Mouse (Mus musculus): ENCODE measurements around the gene Gbp3. TPM values are rescaled to one million over a fixed set of nuclear protein-coding genes. Genes with fewer than 3 reads are reported as not detected.

Gene Gbp3
- polyA plus RNA-seq (2012; rRNA removed) (0.42 and 1.4 TPM in 2 replicates), polyA plus RNA-seq (2014; fragmentation: Nextera tagmentation; extraction: Ambion mirVana) (1.2 and 1.3 TPM in 2 replicates)

GRCm38 (mm10) chr3:142559632-142560228, at the start of gene Gbp3:
TSS of gene Gbp3 (plus strand) at chr3:142560026.
- TF ChIP-seq CTCF (IDR thresholded peaks at IDR 0.05; ENCODE audit: low read depth) (no peak), EP300 (IDR thresholded peaks at IDR 0.05; ENCODE audit: low read depth) (no peak)
- no peak within 1 kb of the TSS for H3K27ac ChIP-seq
- no peak for DNase-seq (ENCODE audit: low read depth in 3 of 3, low spot score in 3 of 3)
- H3K4me2 ChIP-seq (ENCODE audit: low read depth), result peak within 1 kb of the TSS; percentile 60
- peak within 1 kb of the TSS; percentile 27; the same call in 1 of the 2 replicates for H3K9ac ChIP-seq (replicated peaks)
- peak within 1 kb of the TSS; percentile 44 to 69 for H3K4me3 ChIP-seq (ENCODE audit: insufficient read depth in 1 of 2, low read depth in 2 of 2, low read length in 2 of 2)
- WGBS (ENCODE audit: insufficient replicate concordance), result 14% methylated on average over 3 of the region's 3 CpGs
- H3K36me3 ChIP-seq (replicated peaks; ENCODE audit: control insufficient read depth, insufficient read depth, low read depth), result no peaks in the 10 kb centered on the region
- peaks cover 0 to 3% of the 10 kb centered on the region in 2 experiments; a peak in 1 of 4 replicates for H3K4me1 ChIP-seq (replicated peaks; ENCODE audit: control insufficient read depth in 2 of 2, insufficient read depth in 2 of 2, low read length in 1 of 2)
- no peaks in the 10 kb centered on the region for H3K27me3 ChIP-seq (ENCODE audit: control insufficient read depth, insufficient read depth, low read length)
- no peak for ATAC-seq (ENCODE audit: insufficient read depth)
- H3K9me3 ChIP-seq (ENCODE audit: control insufficient read depth, low read length), result no peaks in the 10 kb centered on the region

GRCm38 (mm10) chr3:142528116-142528515, 31.7 kb upstream of the Gbp3 start:
- H3K9ac ChIP-seq (replicated peaks), result no peak overlapping the region
- H3K4me2 ChIP-seq (ENCODE audit: low read depth), result no peak overlapping the region
- no peaks in the 10 kb centered on the region for H3K27me3 ChIP-seq (ENCODE audit: control insufficient read depth, insufficient read depth, low read length)
- no peak overlapping the region for H3K4me3 ChIP-seq (ENCODE audit: insufficient read depth in 1 of 2, low read depth in 2 of 2, low read length in 2 of 2)
- TF ChIP-seq CTCF (IDR thresholded peaks at IDR 0.05; ENCODE audit: low read depth) (no peak), EP300 (IDR thresholded peaks at IDR 0.05; ENCODE audit: low read depth) (no peak)
- peaks cover 0 to 2% of the 10 kb centered on the region in 2 experiments; a peak in 1 of 4 replicates for H3K4me1 ChIP-seq (replicated peaks; ENCODE audit: control insufficient read depth in 2 of 2, insufficient read depth in 2 of 2, low read length in 1 of 2)
- no peaks in the 10 kb centered on the region for H3K36me3 ChIP-seq (replicated peaks; ENCODE audit: control insufficient read depth, insufficient read depth, low read depth)
- ATAC-seq (ENCODE audit: insufficient read depth) (no peak), DNase-seq (ENCODE audit: low read depth in 3 of 3, low spot score in 3 of 3) (no peak)
- 66% methylated on average over 3 of the region's 3 CpGs for whole genome bisulfite sequencing (ENCODE audit: insufficient replicate concordance)
- no peak overlapping the region for H3K27ac ChIP-seq
- no peaks in the 10 kb centered on the region for H3K9me3 ChIP-seq (ENCODE audit: control insufficient read depth, low read length)

GRCm38 (mm10) chr3:142529597-142529996, 30.2 kb upstream of the Gbp3 start:
- no peak for ATAC-seq (ENCODE audit: insufficient read depth)
- no peaks in the 10 kb centered on the region for H3K36me3 ChIP-seq (replicated peaks; ENCODE audit: control insufficient read depth, insufficient read depth, low read depth)
- H3K9ac ChIP-seq (replicated peaks), result no peak overlapping the region
- no peak overlapping the region for H3K27ac ChIP-seq
- no peak for DNase-seq (ENCODE audit: low read depth in 3 of 3, low spot score in 3 of 3)
- peak overlapping the region; percentile 52 to 78; a peak in 3 of 4 replicates for H3K4me3 ChIP-seq (ENCODE audit: insufficient read depth in 1 of 2, low read depth in 2 of 2, low read length in 2 of 2)
- H3K9me3 ChIP-seq (ENCODE audit: control insufficient read depth, low read length), result no peaks in the 10 kb centered on the region
- H3K27me3 ChIP-seq (ENCODE audit: control insufficient read depth, insufficient read depth, low read length), result no peaks in the 10 kb centered on the region
- H3K4me1 ChIP-seq (replicated peaks; ENCODE audit: control insufficient read depth in 2 of 2, insufficient read depth in 2 of 2, low read length in 1 of 2), result peaks cover 0 to 2% of the 10 kb centered on the region in 2 experiments; a peak in 1 of 4 replicates
- H3K4me2 ChIP-seq (ENCODE audit: low read depth), result peak overlapping the region; percentile 63
- 35% methylated on average over 2 of the region's 2 CpGs for WGBS (ENCODE audit: insufficient replicate concordance)
- no peak for TF ChIP-seq EP300 (IDR thresholded peaks at IDR 0.05; ENCODE audit: low read depth)
- no peak for TF ChIP-seq CTCF (IDR thresholded peaks at IDR 0.05; ENCODE audit: low read depth)

- ATAC-seq (ENCODE audit: insufficient read depth) (peak; percentile 40), DNase-seq (ENCODE audit: low read depth in 3 of 3, low spot score in 3 of 3) (peak; percentile 28 to 39 (median 31))
- H3K4me1 ChIP-seq (replicated peaks; ENCODE audit: control insufficient read depth in 2 of 2, insufficient read depth in 2 of 2, low read length in 1 of 2), result peaks cover 0 to 2% of the 10 kb centered on the region in 2 experiments; a peak in 1 of 4 replicates
- H3K27ac ChIP-seq, result no peak within 1 kb of the TSS
- peak within 1 kb of the TSS; percentile 52 to 78 for H3K4me3 ChIP-seq (ENCODE audit: insufficient read depth in 1 of 2, low read depth in 2 of 2, low read length in 2 of 2)
- 1% methylated on average over 30 of the region's 30 CpGs for WGBS (ENCODE audit: insufficient replicate concordance)
- H3K9me3 ChIP-seq (ENCODE audit: control insufficient read depth, low read length), result no peaks in the 10 kb centered on the region
- no peaks in the 10 kb centered on the region for H3K27me3 ChIP-seq (ENCODE audit: control insufficient read depth, insufficient read depth, low read length)
- peak within 1 kb of the TSS; percentile 23 for H3K9ac ChIP-seq (replicated peaks)
- no peaks in the 10 kb centered on the region for H3K36me3 ChIP-seq (replicated peaks; ENCODE audit: control insufficient read depth, insufficient read depth, low read depth)
- TF ChIP-seq CTCF (IDR thresholded peaks at IDR 0.05; ENCODE audit: low read depth), result no peak
- TF ChIP-seq EP300 (IDR thresholded peaks at IDR 0.05; ENCODE audit: low read depth), result no peak
- peak within 1 kb of the TSS; percentile 63 for H3K4me2 ChIP-seq (ENCODE audit: low read depth)
Measured at GRCm38 (mm10) chr3:142530087-142530953, 29.5 kb upstream of the Gbp3 start, which contains the start of gene Gbp7. TSS of gene Gbp7 (plus strand) at chr3:142530342.

- Histone ChIP-seq H3K9me3 (ENCODE audit: control insufficient read depth, low read length) (no peaks in the 10 kb centered on the region), H3K27ac (no peak overlapping the region), H3K36me3 (replicated peaks; ENCODE audit: control insufficient read depth, insufficient read depth, low read depth) (no peaks in the 10 kb centered on the region), H3K4me3 (ENCODE audit: insufficient read depth in 1 of 2, low read depth in 2 of 2, low read length in 2 of 2) (no peak overlapping the region), H3K9ac (replicated peaks) (no peak overlapping the region), H3K4me2 (ENCODE audit: low read depth) (no peak overlapping the region), H3K27me3 (ENCODE audit: control insufficient read depth, insufficient read depth, low read length) (no peaks in the 10 kb centered on the region), H3K4me1 (replicated peaks; ENCODE audit: control insufficient read depth in 2 of 2, insufficient read depth in 2 of 2, low read length in 1 of 2) (peaks cover 0 to 2% of the 10 kb centered on the region in 2 experiments; a peak in 1 of 4 replicates)
- TF ChIP-seq EP300 (IDR thresholded peaks at IDR 0.05; ENCODE audit: low read depth), result peak; percentile 39
- TF ChIP-seq CTCF (IDR thresholded peaks at IDR 0.05; ENCODE audit: low read depth), result no peak
- 48% methylated on average over 3 of the region's 3 CpGs for WGBS (ENCODE audit: insufficient replicate concordance)
- DNase-seq (ENCODE audit: low read depth in 3 of 3, low spot score in 3 of 3) (peak in 1 of 3 experiments; percentile 18), ATAC-seq (ENCODE audit: insufficient read depth) (peak; percentile 28; the same call in 1 of the 2 replicates)
Measured at GRCm38 (mm10) chr3:142531595-142531994, 28.2 kb upstream of the Gbp3 start.

Data from liver, embryonic 14.5 days (tissue).